Comparison of ENCODE assay signal across 14 mouse cellular contexts in genomic region chr6:92004137-92004805, GRCm38 (mm10). TPM values are rescaled to one million over a fixed set of nuclear protein-coding genes. Genes with fewer than 3 reads are reported as not detected.
DNase-seq lines count a peak whose midpoint lies in the region; ATAC-seq and TF ChIP-seq lines count a peak whose summit lies in the region.
"Had no signal": no experiment of that assay in that cellular context is flagged by ENCODE, and none has a peak within 500 bp of the region (broad histone marks: within the 10 kb centered on the region; RNA-seq: fewer than 3 reads in every experiment).

No protein-coding gene starts in this region.

- H3K36me3 ChIP-seq in ES-Bruce4 (ENCODE audit: control insufficient read depth, insufficient read depth, low read length, poor library complexity, severe bottlenecking) = no peaks in the 10 kb centered on the region
- H3K36me3 ChIP-seq in midbrain, embryonic 12.5 days = no peaks in the 10 kb centered on the region
- H3K36me3 ChIP-seq: heart, embryonic 13.5 days; liver, embryonic 13.5 days had no signal

- TF ChIP-seq CTCF in ES-Bruce4 (IDR thresholded peaks at IDR 0.05; ENCODE audit: low read depth, low read length) = no peak
- TF ChIP-seq CTCF in left cerebral cortex, adult 2 months (IDR thresholded peaks at IDR 0.05) = no peak

- no peak overlapping the region for H3K4me2 ChIP-seq in midbrain, embryonic 12.5 days (replicated peaks)
- H3K4me2 ChIP-seq: heart, embryonic 13.5 days; liver, embryonic 13.5 days had no signal

- no peaks in the 10 kb centered on the region for H3K9me3 ChIP-seq in ES-Bruce4 (replicated peaks; ENCODE audit: control insufficient read depth, insufficient read depth, low read length, poor library complexity, severe bottlenecking)
- H3K9me3 ChIP-seq in midbrain, embryonic 12.5 days = no peaks in the 10 kb centered on the region
- H3K9me3 ChIP-seq: heart, embryonic 13.5 days; liver, embryonic 13.5 days had no signal

- intact Hi-C loops in left cerebral cortex, adult 2 months (cut with DNase I) = no loop called here

- peak overlapping the region; percentile 29; the same call in 1 of the 2 replicates for H3K27ac ChIP-seq in ES-Bruce4 (ENCODE audit: insufficient read depth, low read length)
- H3K27ac ChIP-seq in midbrain, embryonic 12.5 days (replicated peaks) = peak overlapping the region; percentile 59
- no peak overlapping the region for H3K27ac ChIP-seq in left cerebral cortex, adult 2 months
- H3K27ac ChIP-seq: heart, embryonic 13.5 days; liver, embryonic 13.5 days; macrophage had no signal

- no peaks in the 10 kb centered on the region for H3K27me3 ChIP-seq in ES-Bruce4 (ENCODE audit: control insufficient read depth, insufficient read depth, low read length, poor library complexity, severe bottlenecking)
- no peaks in the 10 kb centered on the region for H3K27me3 ChIP-seq in midbrain, embryonic 12.5 days
- H3K27me3 ChIP-seq: heart, embryonic 13.5 days; liver, embryonic 13.5 days had no signal

- peaks cover 15% of the 10 kb centered on the region for H3K4me1 ChIP-seq in ES-Bruce4 (ENCODE audit: control insufficient read depth, insufficient read depth, low read length)
- H3K4me1 ChIP-seq in midbrain, embryonic 12.5 days = peaks cover 33% of the 10 kb centered on the region
- H3K4me1 ChIP-seq: liver, embryonic 13.5 days had no signal

- no peak overlapping the region for H3K9ac ChIP-seq in ES-Bruce4 (ENCODE audit: low read depth, poor library complexity, severe bottlenecking)
- H3K9ac ChIP-seq in midbrain, embryonic 12.5 days (replicated peaks) = no peak overlapping the region
- H3K9ac ChIP-seq: heart, embryonic 13.5 days; liver, embryonic 13.5 days had no signal

- DNase-seq in embryo, embryonic 9.5 days (ENCODE audit: extremely low spot score) = peak; percentile 10
- DNase-seq in forelimb bud, embryonic 11.5 days (ENCODE audit: low read depth, low spot score) = peak; percentile 44
- DNase-seq in adrenal gland, postnatal 14 days = no peak
- DNase-seq in kidney, postnatal 14 days = no peak
- no peak for DNase-seq in thymus, postnatal 10 days (ENCODE audit: low spot score in 2 of 2)
- no peak for DNase-seq in left cerebral cortex, adult 2 months (ENCODE audit: extremely low spot score in 1 of 2, low spot score in 2 of 2)
- DNase-seq: gastrocnemius, postnatal 14 days; kidney, adult 2 months; liver, embryonic 13.5 days; thymus, postnatal 4 days had no signal

- 14% methylated on average over 6 of the region's 6 CpGs for WGBS in midbrain, embryonic 12.5 days

- peak; percentile 90 for ATAC-seq in midbrain, embryonic 12.5 days (ENCODE audit: low FRiP score, low read depth)

- no peak for TF ChIP-seq POLR2A in ES-Bruce4 (IDR thresholded peaks at IDR 0.05; ENCODE audit: insufficient read depth, low read length)

- TF ChIP-seq EP300 in ES-Bruce4 (IDR thresholded peaks at IDR 0.05; ENCODE audit: insufficient read depth, low read depth, low read length) = no peak

- H3K4me3 ChIP-seq in ES-Bruce4 (ENCODE audit: low read depth, low read length) = no peak overlapping the region
- no peak overlapping the region for H3K4me3 ChIP-seq in midbrain, embryonic 12.5 days
- no peak overlapping the region for H3K4me3 ChIP-seq in left cerebral cortex, adult 2 months
- H3K4me3 ChIP-seq: heart, embryonic 13.5 days; liver, embryonic 13.5 days had no signal

RNA-seq across cellular contexts. Expression of gene Fgd5, which starts 25.6 kb away (rescaled TPM):
- polyA plus RNA-seq in ES-Bruce4 (2011; ENCODE audit: insufficient read depth, insufficient read length, low read depth, missing spikeins) = 4.1 and 5.1 TPM in 2 replicates
- polyA plus RNA-seq in midbrain, embryonic 12.5 days (2016; fragmentation: Nextera tagmentation; extraction: Ambion mirVana) = 7.1 and 8.0 TPM in 2 replicates
- 21.2 and 24.7 TPM in 2 replicates for total RNA-seq in adrenal gland, postnatal 14 days (2021)
- 1 to 10 TPM; 4.6 TPM for total RNA-seq in left cerebral cortex, adult 2 months (2021)
- polyA plus RNA-seq: macrophage had no signal

Comparison
In these comparisons a context has a peak if more than half of its experiments do, and no peak if none do; other contexts are left out.
1. DNase-seq: peak in embryo, embryonic 9.5 days (single experiment) and forelimb bud, embryonic 11.5 days (single experiment); none in adrenal gland, postnatal 14 days (single experiment), kidney, postnatal 14 days (single experiment), thymus, postnatal 10 days (0 of 2) and left cerebral cortex, adult 2 months (0 of 2).